Mouse (Mus musculus) CD4-positive naive resting alpha-beta T cell, adult 76 days (primary cell): ENCODE data around the gene Csn3. TPM values are rescaled to one million over a fixed set of nuclear protein-coding genes. Genes with fewer than 3 reads are reported as not detected.

Experiments used
- total RNA-seq: library from RNA; stranded (reverse); gene quantifications from one replicate; pipeline ENCODE4 v1.2.4, GENCODE M21; 2023

Csn3 gene
- total RNA-seq = not detected

GRCm38 (mm10) chr5:87925372-87925771, at the start of gene Csn3:
Csn3 (plus strand) TSS chr5:87925579.

GRCm38 (mm10) chr5:87884729-87885128, 40.6 kb upstream of the Csn3 start, which contains the start of gene Odam:
Odam (plus strand) TSS chr5:87885029.

GRCm38 (mm10) chr5:87969201-87969600, 43.8 kb downstream of the Csn3 start, which contains the start of the genes 2310003L06Rik and Gm28434:
2310003L06Rik (plus strand) TSS chr5:87969459.
Gm28434 (plus strand) TSS chr5:87969517.

GRCm38 (mm10) chr5:87979139-87979538, 53.8 kb downstream of the Csn3 start, which contains the start of gene Cabs1:
Cabs1 (plus strand) TSS chr5:87979439.

Other genes with a start within 250 kb of the Csn3 start
- gene Csn2, start 225.9 kb upstream of the Csn3 start, total RNA-seq = not detected
- gene Csn1s2a, start 151.0 kb upstream of the Csn3 start, total RNA-seq = not detected
- gene Csn1s2b, start 117.5 kb upstream of the Csn3 start, total RNA-seq = not detected
- gene Prr27, start 99.9 kb upstream of the Csn3 start, total RNA-seq = not detected
- not detected for gene Odam, start 40.5 kb upstream of the Csn3 start, total RNA-seq
- gene 2310003L06Rik, start 43.9 kb downstream of the Csn3 start, total RNA-seq = not detected
- not detected for gene Gm28434, start 43.9 kb downstream of the Csn3 start, total RNA-seq
- not detected for gene Cabs1, start 53.9 kb downstream of the Csn3 start, total RNA-seq
- gene Smr3a, start 77.0 kb downstream of the Csn3 start, total RNA-seq = not detected
- gene Smr2, start 161.0 kb downstream of the Csn3 start, total RNA-seq = not detected
- not detected for gene Gm11116, start 186.0 kb downstream of the Csn3 start, total RNA-seq
- not detected for gene Gm11115, start 228.5 kb downstream of the Csn3 start, total RNA-seq